Mouse (Mus musculus) heart, embryonic 14.5 days (tissue): ENCODE results near the gene Zkscan1. TPM values are rescaled to one million over a fixed set of nuclear protein-coding genes. Genes with fewer than 3 reads are reported as not detected.
A peak's percentile ranks its signal among the peaks of the same experiment; 100 is the strongest.

Experiments
- ATAC-seq: fragments of 200-750 bp; cut with Nextera tagmentation; 2 replicates; pipeline ENCODE4 v1.8.0; 2017; ENCODE audit warnings: low read depth, moderate TSS enrichment; ENCODE audit not compliant: insufficient number of reproducible peaks, insufficient read depth, low FRiP score
- H3K27ac ChIP-seq, 2 experiments: fragments of 200-500 bp in 1 of 2; fragments of 300-500 bp in 1 of 2; sonication (generic) in 1 of 2; replicated peaks in 1 of 2; 2 replicates each; pipeline ENCODE4 v1.5.1; 2012 to 2014; ENCODE audit warnings: low read depth in 2 of 2, low read length in 2 of 2, control low read depth in 1 of 2, mild to moderate bottlenecking in 1 of 2, mixed read lengths in 1 of 2; ENCODE audit not compliant: control insufficient read depth in 1 of 2, insufficient read depth in 1 of 2
- H3K27me3 ChIP-seq: fragments of 300-500 bp; sonication (generic); 2 replicates; pipeline ENCODE4 v1.6.1; 2014; ENCODE audit warnings: mild to moderate bottlenecking, low read length, control low read depth; ENCODE audit not compliant: control insufficient read depth, insufficient read depth
- H3K36me3 ChIP-seq: fragments of 300-500 bp; sonication (generic); 2 replicates; pipeline ENCODE4 v1.6.1; 2014; ENCODE audit warnings: mild to moderate bottlenecking, control low read depth, low read length, mixed read lengths; ENCODE audit not compliant: control insufficient read depth, insufficient read depth
- H3K4me1 ChIP-seq, 2 experiments: fragments of 200-500 bp in 1 of 2; fragments of 300-500 bp in 1 of 2; sonication (generic) in 1 of 2; 2 replicates each; pipeline ENCODE4 v1.6.1; 2012 to 2014; ENCODE audit warnings: low read length in 2 of 2, control low read depth in 1 of 2, mixed read lengths in 1 of 2; ENCODE audit not compliant: control insufficient read depth in 2 of 2, insufficient read depth in 2 of 2
- H3K4me2 ChIP-seq: fragments of 300-500 bp; sonication (generic); 2 replicates; pipeline ENCODE4 v1.6.1; 2014; ENCODE audit warnings: mild to moderate bottlenecking, low read length
- H3K4me3 ChIP-seq, 2 experiments: fragments of 200-500 bp in 1 of 2; fragments of 300-500 bp in 1 of 2; sonication (generic) in 1 of 2; 2 replicates each; pipeline ENCODE4 v1.5.1; 2012 to 2014; ENCODE audit warnings: low read length in 2 of 2, mild to moderate bottlenecking in 2 of 2, control low read depth in 1 of 2, low read depth in 1 of 2, moderate library complexity in 1 of 2; ENCODE audit not compliant: control insufficient read depth in 1 of 2, insufficient read depth in 1 of 2
- H3K9ac ChIP-seq: fragments of 300-500 bp; sonication (generic); 2 replicates; pipeline ENCODE4 v1.6.1; 2014; ENCODE audit warnings: mild to moderate bottlenecking, low read length
- H3K9me3 ChIP-seq: fragments of 300-500 bp; sonication (generic); 2 replicates; pipeline ENCODE4 v1.6.1; 2016; ENCODE audit warnings: low read length, control low read depth; ENCODE audit not compliant: control insufficient read depth
- WGBS: fragments of 180-500 bp; shearing (Covaris S2); extraction: QIAGEN DNeasy Blood & Tissue Kit; methylation state at CpG from one replicate; pipeline ENCODE4 v1.1.7; 2014; 5-methylcytosine and 5-hydroxymethylcytosine counted together
- polyA plus RNA-seq: library from polyadenylated mRNA; unstranded; fragments of >200 nt; fragmentation: Nextera tagmentation; extraction: Ambion mirVana; gene quantifications from 2 replicates; pipeline ENCODE4 v1.2.1, GENCODE M21; 2014

The Zkscan1 gene
- polyA plus RNA-seq, 1 experiment from 2014 or later, result 13.3 TPM

GRCm38 (mm10) chr5:138117199-138118015, 32.5 kb downstream of the Zkscan1 start:
- Histone ChIP-seq H3K4me1 (peaks cover 2 to 10% of the 10 kb centered on the region in 2 experiments; a peak in 3 of 4 replicates), H3K9me3 (no peaks in the 10 kb centered on the region), H3K4me2 (peak overlapping the region; percentile 87), H3K9ac (peak overlapping the region; percentile 87), H3K36me3 (peaks cover 12% of the 10 kb centered on the region; the same call in 1 of the 2 replicates), H3K27me3 (no peaks in the 10 kb centered on the region), H3K4me3 (peak overlapping the region; percentile 64 to 66), H3K27ac (peak overlapping the region; percentile 87 to 94)
- 7% methylated on average over 16 of the region's 16 CpGs for WGBS
- peak; percentile 28; the same call in 1 of the 2 replicates for ATAC-seq

GRCm38 (mm10) chr5:138118041-138118440, 33.2 kb downstream of the Zkscan1 start:
- peak overlapping the region; percentile 87 for H3K4me2 ChIP-seq
- WGBS, result 72% methylated on average over 3 of the region's 3 CpGs
- peak overlapping the region in 1 of 2 experiments; percentile 94; a peak in 2 of 4 replicates for H3K27ac ChIP-seq
- peaks cover 15% of the 10 kb centered on the region; the same call in 1 of the 2 replicates for H3K36me3 ChIP-seq
- H3K27me3 ChIP-seq, result no peaks in the 10 kb centered on the region
- peak overlapping the region; percentile 64 to 66; a peak in 3 of 4 replicates for H3K4me3 ChIP-seq
- H3K4me1 ChIP-seq, result peaks cover 2 to 10% of the 10 kb centered on the region in 2 experiments; a peak in 3 of 4 replicates
- no peaks in the 10 kb centered on the region for H3K9me3 ChIP-seq
- H3K9ac ChIP-seq, result peak overlapping the region; percentile 87
- ATAC-seq, result no peak

GRCm38 (mm10) chr5:138132425-138133064, 47.7 kb downstream of the Zkscan1 start:
- no peak overlapping the region for H3K4me3 ChIP-seq
- ATAC-seq, result no peak
- H3K36me3 ChIP-seq, result peaks cover 78% of the 10 kb centered on the region
- H3K9ac ChIP-seq, result no peak overlapping the region
- no peaks in the 10 kb centered on the region for H3K27me3 ChIP-seq
- no peak overlapping the region for H3K4me2 ChIP-seq
- H3K27ac ChIP-seq, result no peak overlapping the region
- H3K4me1 ChIP-seq, result peaks cover 0 to 7% of the 10 kb centered on the region in 2 experiments; a peak in 1 of 4 replicates
- no peaks in the 10 kb centered on the region for H3K9me3 ChIP-seq
- 75% methylated on average over 5 of the region's 5 CpGs for WGBS

GRCm38 (mm10) chr5:138137257-138137656, 52.4 kb downstream of the Zkscan1 start:
- H3K27me3 ChIP-seq, result no peaks in the 10 kb centered on the region
- ATAC-seq, result no peak
- WGBS, result 56% methylated on average over 4 of the region's 4 CpGs
- peaks cover 0 to 8% of the 10 kb centered on the region in 2 experiments; a peak in 1 of 4 replicates for H3K4me1 ChIP-seq
- H3K36me3 ChIP-seq, result peaks cover 34% of the 10 kb centered on the region
- H3K4me2 ChIP-seq, result no peak overlapping the region
- no peak overlapping the region for H3K4me3 ChIP-seq
- H3K9me3 ChIP-seq, result no peaks in the 10 kb centered on the region
- no peak overlapping the region for H3K9ac ChIP-seq
- no peak overlapping the region; a peak in 1 of 4 replicates for H3K27ac ChIP-seq

- H3K4me2 ChIP-seq, result no peak overlapping the region
- peaks cover 26% of the 10 kb centered on the region for H3K36me3 ChIP-seq
- no peak for ATAC-seq
- H3K4me1 ChIP-seq, result peaks cover 0 to 8% of the 10 kb centered on the region in 2 experiments; a peak in 1 of 4 replicates
- H3K4me3 ChIP-seq, result no peak overlapping the region
- WGBS, result 57% methylated on average over 8 of the region's 8 CpGs
- no peak overlapping the region for H3K27ac ChIP-seq
- H3K27me3 ChIP-seq, result no peaks in the 10 kb centered on the region
- no peak overlapping the region for H3K9ac ChIP-seq
- H3K9me3 ChIP-seq, result no peaks in the 10 kb centered on the region
These were observed 53.2 kb downstream of the Zkscan1 start for GRCm38 (mm10) chr5:138137935-138138549.

GRCm38 (mm10) chr5:138138585-138138984, 53.7 kb downstream of the Zkscan1 start:
- 70% methylated on average over 4 of the region's 4 CpGs for WGBS
- Histone ChIP-seq H3K4me3 (no peak overlapping the region), H3K4me1 (peaks cover 0 to 8% of the 10 kb centered on the region in 2 experiments; a peak in 1 of 4 replicates), H3K9ac (no peak overlapping the region), H3K27me3 (no peaks in the 10 kb centered on the region), H3K27ac (no peak overlapping the region), H3K36me3 (peaks cover 25% of the 10 kb centered on the region), H3K9me3 (no peaks in the 10 kb centered on the region), H3K4me2 (no peak overlapping the region)
- no peak for ATAC-seq

- H3K4me2 ChIP-seq, result peak overlapping the region; percentile 83
- whole genome bisulfite sequencing, result 70% methylated on average over 3 of the region's 3 CpGs
- H3K27ac ChIP-seq, result no peak overlapping the region
- H3K36me3 ChIP-seq, result peaks cover 30% of the 10 kb centered on the region
- H3K9ac ChIP-seq, result peak overlapping the region; percentile 94
- H3K27me3 ChIP-seq, result no peaks in the 10 kb centered on the region
- peak overlapping the region in 1 of 2 experiments; percentile 62; a peak in 2 of 4 replicates for H3K4me3 ChIP-seq
- no peak for ATAC-seq
- H3K4me1 ChIP-seq, result peaks cover 0 to 5% of the 10 kb centered on the region in 2 experiments; a peak in 1 of 4 replicates
- no peaks in the 10 kb centered on the region for H3K9me3 ChIP-seq
These were observed 69.5 kb downstream of the Zkscan1 start for GRCm38 (mm10) chr5:138154390-138154789.
